9 mouse cellular contexts compared by ENCODE assay signal in genomic region chr6:85502103-85502910, GRCm38 (mm10). TPM values are rescaled to one million over a fixed set of nuclear protein-coding genes. Genes with fewer than 3 reads are reported as not detected.
A peak's percentile ranks its signal among the peaks of the same experiment; 100 is the strongest.
DNase-seq lines count a peak whose midpoint lies in the region; ATAC-seq and TF ChIP-seq lines count a peak whose summit lies in the region.
"Had no signal": no experiment of that assay in that cellular context is flagged by ENCODE, and none has a peak within 500 bp of the region (broad histone marks: within the 10 kb centered on the region; RNA-seq: fewer than 3 reads in every experiment).

No protein-coding gene starts in this region.

- TF ChIP-seq EP300 in liver, embryonic 14.5 days (IDR thresholded peaks at IDR 0.05; ENCODE audit: low read depth) = no peak

- WGBS in kidney, embryonic 14.5 days = 2% methylated on average over 27 of the region's 37 CpGs
- 1% methylated on average over 36 of the region's 37 CpGs for WGBS in forebrain, embryonic 13.5 days
- 3% methylated on average over 33 of the region's 37 CpGs for WGBS in liver, embryonic 14.5 days (ENCODE audit: insufficient replicate concordance)
- 2% methylated on average over 37 of the region's 37 CpGs for WGBS in stomach, embryonic 14.5 days

- peaks cover 30% of the 10 kb centered on the region for H3K27me3 ChIP-seq in kidney, embryonic 14.5 days (ENCODE audit: control insufficient read depth, insufficient read depth, low read length)
- peaks cover 19% of the 10 kb centered on the region for H3K27me3 ChIP-seq in forebrain, embryonic 13.5 days
- H3K27me3 ChIP-seq in liver, embryonic 14.5 days (ENCODE audit: control insufficient read depth, insufficient read depth, low read length) = peaks cover 17% of the 10 kb centered on the region
- H3K27me3 ChIP-seq in stomach, embryonic 14.5 days (ENCODE audit: control insufficient read depth, insufficient read depth, low read length) = no peaks in the 10 kb centered on the region; the same call in 1 of the 2 replicates

- peak; percentile 75 for ATAC-seq in kidney, embryonic 14.5 days (ENCODE audit: low FRiP score, low TSS enrichment)
- peak; percentile 82 for ATAC-seq in forebrain, embryonic 13.5 days
- ATAC-seq in liver, embryonic 14.5 days (ENCODE audit: insufficient read depth) = no peak
- peak; percentile 72 for ATAC-seq in stomach, embryonic 14.5 days (ENCODE audit: insufficient number of reproducible peaks, insufficient read depth, low FRiP score, low read depth)

- H3K4me1 ChIP-seq in kidney, embryonic 14.5 days (ENCODE audit: control insufficient read depth, insufficient read depth, low read length) = peaks cover 6% of the 10 kb centered on the region; the same call in 1 of the 2 replicates
- H3K4me1 ChIP-seq in forebrain, embryonic 13.5 days = peaks cover 16% of the 10 kb centered on the region
- no peaks in the 10 kb centered on the region for H3K4me1 ChIP-seq in liver, embryonic 14.5 days (replicated peaks; ENCODE audit: control insufficient read depth in 2 of 2, insufficient read depth in 2 of 2, low read length in 1 of 2)
- H3K4me1 ChIP-seq in stomach, embryonic 14.5 days (ENCODE audit: control insufficient read depth, insufficient read depth, low read length) = no peaks in the 10 kb centered on the region; the same call in 1 of the 2 replicates

- peak overlapping the region; percentile 52 for H3K9ac ChIP-seq in kidney, embryonic 14.5 days (ENCODE audit: low read depth, low read length)
- peak overlapping the region; percentile 78 for H3K9ac ChIP-seq in forebrain, embryonic 13.5 days
- H3K9ac ChIP-seq in liver, embryonic 14.5 days (replicated peaks) = no peak overlapping the region
- H3K9ac ChIP-seq in stomach, embryonic 14.5 days (replicated peaks; ENCODE audit: low read depth, low read length) = no peak overlapping the region; the same call in 1 of the 2 replicates

- H3K9me3 ChIP-seq in kidney, embryonic 14.5 days (ENCODE audit: control insufficient read depth, low read length) = no peaks in the 10 kb centered on the region
- H3K9me3 ChIP-seq in forebrain, embryonic 13.5 days (replicated peaks) = no peaks in the 10 kb centered on the region
- H3K9me3 ChIP-seq in liver, embryonic 14.5 days (ENCODE audit: control insufficient read depth, low read length) = no peaks in the 10 kb centered on the region
- H3K9me3 ChIP-seq in stomach, embryonic 14.5 days (ENCODE audit: control insufficient read depth, low read depth, low read length) = no peaks in the 10 kb centered on the region

- no peaks in the 10 kb centered on the region for H3K36me3 ChIP-seq in kidney, embryonic 14.5 days (ENCODE audit: control insufficient read depth, insufficient read depth, low read length)
- H3K36me3 ChIP-seq in forebrain, embryonic 13.5 days (ENCODE audit: poor library complexity, severe bottlenecking) = no peaks in the 10 kb centered on the region
- no peaks in the 10 kb centered on the region for H3K36me3 ChIP-seq in liver, embryonic 14.5 days (replicated peaks; ENCODE audit: control insufficient read depth, insufficient read depth, low read depth)
- H3K36me3 ChIP-seq in stomach, embryonic 14.5 days (ENCODE audit: control insufficient read depth, insufficient read depth, low read length) = no peaks in the 10 kb centered on the region

- H3K4me2 ChIP-seq in kidney, embryonic 14.5 days (replicated peaks; ENCODE audit: low read depth, low read length) = peak overlapping the region; percentile 90
- H3K4me2 ChIP-seq in forebrain, embryonic 13.5 days = peak overlapping the region; percentile 85
- H3K4me2 ChIP-seq in liver, embryonic 14.5 days (ENCODE audit: low read depth) = peak overlapping the region; percentile 63
- H3K4me2 ChIP-seq in stomach, embryonic 14.5 days (replicated peaks; ENCODE audit: low read depth, low read length) = peak overlapping the region; percentile 87

- TF ChIP-seq CTCF in liver, embryonic 14.5 days (IDR thresholded peaks at IDR 0.05; ENCODE audit: low read depth) = no peak

- H3K4me3 ChIP-seq in kidney, embryonic 14.5 days (ENCODE audit: low read length) = peak overlapping the region; percentile 71
- H3K4me3 ChIP-seq in forebrain, embryonic 13.5 days = peak overlapping the region; percentile 79
- peak overlapping the region in 1 of 2 experiments; percentile 51; a peak in 2 of 4 replicates for H3K4me3 ChIP-seq in liver, embryonic 14.5 days (ENCODE audit: insufficient read depth in 1 of 2, low read depth in 2 of 2, low read length in 2 of 2)
- H3K4me3 ChIP-seq in stomach, embryonic 14.5 days (ENCODE audit: low read depth, low read length) = peak overlapping the region; percentile 58

- H3K27ac ChIP-seq in kidney, embryonic 14.5 days (ENCODE audit: low read depth, low read length) = no peak overlapping the region
- peak overlapping the region; percentile 49 for H3K27ac ChIP-seq in forebrain, embryonic 13.5 days
- H3K27ac ChIP-seq in liver, embryonic 14.5 days = no peak overlapping the region
- no peak overlapping the region for H3K27ac ChIP-seq in stomach, embryonic 14.5 days (ENCODE audit: low read length)
- H3K27ac ChIP-seq: macrophage had no signal

- DNase-seq in kidney, adult 9 months = no peak
- DNase-seq in brain, embryonic 18.5 days (ENCODE audit: low read depth, low spot score) = peak; percentile 28
- DNase-seq in liver, embryonic 14.5 days (ENCODE audit: low read depth in 3 of 3, low spot score in 3 of 3) = no peak
- no peak for DNase-seq in layer of hippocampus, postnatal 36 days
- DNase-seq in adrenal gland, postnatal 10 days = no peak

RNA-seq across cellular contexts. Expression of gene Fbxo41, which starts 0.5 kb away (rescaled TPM):
- 0.05 and 0.13 TPM in 2 replicates for polyA plus RNA-seq in kidney, embryonic 14.5 days (2014; fragmentation: Nextera tagmentation; extraction: Ambion mirVana)
- 2.7 and 3.2 TPM in 2 replicates for polyA plus RNA-seq in forebrain, embryonic 13.5 days (2015; fragmentation: Nextera tagmentation; extraction: Ambion mirVana)
- polyA plus RNA-seq in liver, embryonic 14.5 days (2012; rRNA removed) = 0.02 TPM in 1 of 2 replicates, not detected in the other
- not detected in 2 replicates for polyA plus RNA-seq in liver, embryonic 14.5 days (2014; fragmentation: Nextera tagmentation; extraction: Ambion mirVana)
- polyA plus RNA-seq in stomach, embryonic 14.5 days (2014; fragmentation: Nextera tagmentation; extraction: Ambion mirVana) = 0.36 and 0.42 TPM in 2 replicates
- total RNA-seq in layer of hippocampus, postnatal 36 days (2021) = 10 to 100 TPM; 91.2 to 96.6 TPM
- total RNA-seq in adrenal gland, postnatal 10 days (2021) = 1 to 10 TPM in 1 of 2 experiments, under 1 TPM in 1; 0.60 to 1.4 TPM
- polyA plus RNA-seq: macrophage had no signal

RNA-seq across cellular contexts. Expression of gene Egr4, which starts 11.1 kb away (rescaled TPM):
- polyA plus RNA-seq in kidney, embryonic 14.5 days (2014; fragmentation: Nextera tagmentation; extraction: Ambion mirVana) = not detected in 2 replicates
- not detected in 2 replicates for polyA plus RNA-seq in forebrain, embryonic 13.5 days (2015; fragmentation: Nextera tagmentation; extraction: Ambion mirVana)
- not detected in 2 replicates for polyA plus RNA-seq in liver, embryonic 14.5 days (2012; rRNA removed)
- not detected in 2 replicates for polyA plus RNA-seq in liver, embryonic 14.5 days (2014; fragmentation: Nextera tagmentation; extraction: Ambion mirVana)
- not detected in 2 replicates for polyA plus RNA-seq in stomach, embryonic 14.5 days (2014; fragmentation: Nextera tagmentation; extraction: Ambion mirVana)
- total RNA-seq in layer of hippocampus, postnatal 36 days (2021) = 10 to 100 TPM; 26.1 to 33.4 TPM
- total RNA-seq in adrenal gland, postnatal 10 days (2021) = under 1 TPM in 1 of 2 experiments, not detected in 1; 0.21 TPM
- polyA plus RNA-seq: macrophage had no signal

RNA-seq across cellular contexts. Expression of gene Pradc1, which starts 50.5 kb away (rescaled TPM):
- polyA plus RNA-seq in kidney, embryonic 14.5 days (2014; fragmentation: Nextera tagmentation; extraction: Ambion mirVana) = 23.3 and 37.8 TPM in 2 replicates
- polyA plus RNA-seq in forebrain, embryonic 13.5 days (2015; fragmentation: Nextera tagmentation; extraction: Ambion mirVana) = 32.4 and 33.9 TPM in 2 replicates
- 16.9 and 18.4 TPM in 2 replicates for polyA plus RNA-seq in liver, embryonic 14.5 days (2012; rRNA removed)
- polyA plus RNA-seq in liver, embryonic 14.5 days (2014; fragmentation: Nextera tagmentation; extraction: Ambion mirVana) = 18.1 and 19.8 TPM in 2 replicates
- polyA plus RNA-seq in stomach, embryonic 14.5 days (2014; fragmentation: Nextera tagmentation; extraction: Ambion mirVana) = 23.9 and 25.2 TPM in 2 replicates
- total RNA-seq in layer of hippocampus, postnatal 36 days (2021) = 10 to 100 TPM; 14.1 to 16.0 TPM
- 10 to 100 TPM; 13.2 to 14.4 TPM for total RNA-seq in adrenal gland, postnatal 10 days (2021)

RNA-seq across cellular contexts. Expression of gene Cct7, which starts 51.0 kb away (rescaled TPM):
- 545 and 576 TPM in 2 replicates for polyA plus RNA-seq in kidney, embryonic 14.5 days (2014; fragmentation: Nextera tagmentation; extraction: Ambion mirVana)
- polyA plus RNA-seq in forebrain, embryonic 13.5 days (2015; fragmentation: Nextera tagmentation; extraction: Ambion mirVana) = 668 and 694 TPM in 2 replicates
- polyA plus RNA-seq in liver, embryonic 14.5 days (2012; rRNA removed) = 102 and 162 TPM in 2 replicates
- polyA plus RNA-seq in liver, embryonic 14.5 days (2014; fragmentation: Nextera tagmentation; extraction: Ambion mirVana) = 285 and 290 TPM in 2 replicates
- 433 and 457 TPM in 2 replicates for polyA plus RNA-seq in stomach, embryonic 14.5 days (2014; fragmentation: Nextera tagmentation; extraction: Ambion mirVana)
- 100 to 1,000 TPM; 225 to 226 TPM for total RNA-seq in layer of hippocampus, postnatal 36 days (2021)
- total RNA-seq in adrenal gland, postnatal 10 days (2021) = 100 to 1,000 TPM; 194 to 207 TPM

Comparison
In these comparisons a context has a peak if more than half of its experiments do, and no peak if none do; other contexts are left out.
1. H3K9ac ChIP-seq: peak in kidney, embryonic 14.5 days (single experiment) and forebrain, embryonic 13.5 days (single experiment); none in liver, embryonic 14.5 days (single experiment) and stomach, embryonic 14.5 days (single experiment).
2. Peak in every context shown above with its lines, with median percentiles within 50 percentile points of each other: H3K4me2 ChIP-seq.